Mouse (Mus musculus): ENCODE results near the gene Defb26.

The Defb26 gene

GRCm38 (mm10) chr2:152470973-152471372 lies 40.5 kb downstream of the Defb26 start:
- DNase-seq (ENCODE audit: low read depth, low spot score) = peak; percentile 59

- no peak for DNase-seq (ENCODE audit: low read depth, low spot score)
These were observed 46.8 kb downstream of the Defb26 start, which contains the start of gene Defb23 for GRCm38 (mm10) chr2:152464570-152465150. Defb23 (minus strand) TSS chr2:152464620.

GRCm38 (mm10) chr2:152459241-152459640 lies 52.3 kb downstream of the Defb26 start:
- no peak for DNase-seq (ENCODE audit: low read depth, low spot score)
